ENCODE assay signal across 26 mouse cellular contexts in the genomic region with DNA sequence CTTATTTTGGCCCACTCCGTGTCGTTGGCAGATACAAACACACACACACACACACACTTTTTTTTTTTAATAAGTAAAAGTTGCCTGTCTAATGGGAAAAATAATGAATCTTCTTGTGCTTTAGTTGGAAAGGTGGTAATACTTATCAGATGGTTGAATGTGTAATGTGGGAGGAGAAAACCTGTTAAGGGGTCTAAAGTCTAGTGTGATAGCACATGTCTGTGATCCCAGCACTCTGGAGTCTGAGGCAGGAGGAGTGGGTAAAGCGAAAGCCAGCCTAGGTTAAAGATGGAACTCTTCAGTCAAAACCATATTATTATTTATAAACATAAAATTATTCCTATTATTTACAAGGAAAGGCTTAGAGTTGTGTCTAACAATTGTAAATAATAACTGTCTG.
"Had no signal": no experiment of that assay in that cellular context is flagged by ENCODE, and none has a peak within 500 bp of the region (broad histone marks: within the 10 kb centered on the region; RNA-seq: fewer than 3 reads in every experiment).

No protein-coding gene starts in this region.

- ATAC-seq: liver, embryonic 12.5 days; liver, postnatal 0 days; midbrain, embryonic 13.5 days; midbrain, embryonic 15.5 days; midbrain, embryonic 16.5 days had no signal

- H3K27me3 ChIP-seq: limb, embryonic 12.5 days; limb, embryonic 13.5 days; limb, embryonic 15.5 days; liver, embryonic 12.5 days; liver, embryonic 13.5 days; liver, embryonic 15.5 days; lung, embryonic 15.5 days; megakaryocyte, embryonic 14.5 days; midbrain, embryonic 12.5 days; midbrain, embryonic 13.5 days; midbrain, embryonic 15.5 days had no signal

- H3K9ac ChIP-seq: limb, embryonic 12.5 days; limb, embryonic 13.5 days; limb, embryonic 15.5 days; liver, embryonic 12.5 days; liver, embryonic 13.5 days; liver, embryonic 14.5 days; liver, embryonic 15.5 days; liver, postnatal 0 days; lung, embryonic 14.5 days; lung, embryonic 15.5 days; midbrain, embryonic 12.5 days; midbrain, embryonic 13.5 days; midbrain, embryonic 15.5 days had no signal

- DNase-seq: left cerebral cortex, postnatal 4 days; liver; liver, embryonic 13.5 days; liver, postnatal 0 days; lung, adult 2 months; lung, postnatal 14 days; lung, postnatal 4 days; midbrain, embryonic 14.5 days had no signal

- H3K9me3 ChIP-seq: limb, embryonic 13.5 days; limb, embryonic 15.5 days; liver, embryonic 12.5 days; liver, embryonic 13.5 days; liver, embryonic 15.5 days; lung, embryonic 15.5 days; megakaryocyte, embryonic 14.5 days; midbrain, embryonic 10.5 days; midbrain, embryonic 12.5 days; midbrain, embryonic 13.5 days; midbrain, embryonic 15.5 days had no signal

- H3K27ac ChIP-seq: limb, embryonic 13.5 days; limb, embryonic 15.5 days; liver, embryonic 12.5 days; liver, embryonic 13.5 days; liver, embryonic 14.5 days; liver, embryonic 15.5 days; lung, embryonic 15.5 days; macrophage; midbrain, embryonic 10.5 days; midbrain, embryonic 12.5 days; midbrain, embryonic 13.5 days; midbrain, embryonic 15.5 days had no signal

- H3K4me1 ChIP-seq: limb, embryonic 12.5 days; lung, embryonic 15.5 days; midbrain, embryonic 10.5 days; midbrain, embryonic 15.5 days had no signal

- H3K36me3 ChIP-seq: limb, embryonic 15.5 days; liver, embryonic 12.5 days; liver, embryonic 13.5 days; liver, embryonic 15.5 days; lung, embryonic 15.5 days; midbrain, embryonic 12.5 days; midbrain, embryonic 15.5 days had no signal

- H3K4me3 ChIP-seq: limb, embryonic 12.5 days; limb, embryonic 13.5 days; limb, embryonic 15.5 days; liver, embryonic 12.5 days; liver, embryonic 13.5 days; liver, embryonic 15.5 days; lung, embryonic 15.5 days; megakaryocyte, embryonic 14.5 days; midbrain, embryonic 10.5 days; midbrain, embryonic 12.5 days; midbrain, embryonic 13.5 days; midbrain, embryonic 15.5 days; myocyte had no signal

- H3K4me2 ChIP-seq: limb, embryonic 12.5 days; limb, embryonic 13.5 days; limb, embryonic 15.5 days; liver, embryonic 11.5 days; liver, embryonic 12.5 days; liver, embryonic 13.5 days; liver, embryonic 15.5 days; lung, embryonic 14.5 days; lung, embryonic 15.5 days; midbrain, embryonic 11.5 days; midbrain, embryonic 12.5 days; midbrain, embryonic 13.5 days; midbrain, embryonic 15.5 days had no signal
